ENCODE assay signal across 19 mouse cellular contexts in genomic region chr16:64908747-64909146, GRCm38 (mm10).
"Had no signal": no experiment of that assay in that cellular context is flagged by ENCODE, and none has a peak within 500 bp of the region (broad histone marks: within the 10 kb centered on the region; RNA-seq: fewer than 3 reads in every experiment).

No protein-coding gene starts in this region.

- H3K4me1 ChIP-seq: midbrain, embryonic 10.5 days; midbrain, embryonic 12.5 days; neural tube, embryonic 13.5 days; neural tube, embryonic 15.5 days had no signal

- ATAC-seq: midbrain, embryonic 16.5 days had no signal

- H3K4me3 ChIP-seq: midbrain, embryonic 10.5 days; midbrain, embryonic 12.5 days; myocyte; neural tube, embryonic 13.5 days; neural tube, embryonic 15.5 days had no signal

- H3K4me2 ChIP-seq: lung, embryonic 14.5 days; midbrain, embryonic 12.5 days; neural tube, embryonic 13.5 days; neural tube, embryonic 15.5 days had no signal

- H3K27me3 ChIP-seq: midbrain, embryonic 12.5 days; neural tube, embryonic 13.5 days; neural tube, embryonic 15.5 days had no signal

- H3K27ac ChIP-seq: midbrain, embryonic 10.5 days; midbrain, embryonic 12.5 days; neural tube, embryonic 13.5 days; neural tube, embryonic 15.5 days had no signal

- H3K9ac ChIP-seq: lung, embryonic 14.5 days; midbrain, embryonic 12.5 days; neural tube, embryonic 13.5 days; neural tube, embryonic 15.5 days had no signal

- DNase-seq: lung, adult 18-20 months; lung, embryonic 14.5 days; lung, postnatal 10 days; lung, postnatal 4 days; midbrain, embryonic 14.5 days; retina, postnatal 1 day; right cerebral cortex, adult 18-20 months; right cerebral cortex, postnatal 25 days; right cerebral cortex, postnatal 4 days; spleen, adult 18-20 months; thymus, adult 18-20 months; thymus, postnatal 14 days; thymus, postnatal 36 days had no signal

- H3K9me3 ChIP-seq: midbrain, embryonic 10.5 days; midbrain, embryonic 12.5 days; neural tube, embryonic 13.5 days; neural tube, embryonic 15.5 days had no signal

- H3K36me3 ChIP-seq: midbrain, embryonic 10.5 days; midbrain, embryonic 12.5 days; neural tube, embryonic 13.5 days; neural tube, embryonic 15.5 days had no signal
